ENCODE assay signal across 12 mouse cellular contexts in genomic region chr11:97666221-97666620, GRCm38 (mm10). TPM values are rescaled to one million over a fixed set of nuclear protein-coding genes. Genes with fewer than 3 reads are reported as not detected.
DNase-seq lines count a peak whose midpoint lies in the region; ATAC-seq and TF ChIP-seq lines count a peak whose summit lies in the region.
"Had no signal": no experiment of that assay in that cellular context is flagged by ENCODE, and none has a peak within 500 bp of the region (broad histone marks: within the 10 kb centered on the region; RNA-seq: fewer than 3 reads in every experiment).

No protein-coding gene starts in this region.

- DNase-seq in heart, postnatal 0 days (ENCODE audit: low spot score) = no peak
- DNase-seq in midbrain, postnatal 0 days (ENCODE audit: low spot score) = no peak
- no peak for DNase-seq in T-cell, adult 2 months (ENCODE audit: low spot score)
- DNase-seq in left cerebral cortex, postnatal 14 days (ENCODE audit: low spot score in 2 of 2) = no peak
- DNase-seq: adrenal gland, postnatal 25 days; cerebellum, adult 9-10 months had no signal

- H3K36me3 ChIP-seq in heart, postnatal 0 days (replicated peaks; ENCODE audit: control insufficient read depth, insufficient read depth, low read length) = peaks cover 41% of the 10 kb centered on the region
- H3K36me3 ChIP-seq in heart, embryonic 12.5 days = peaks cover 47% of the 10 kb centered on the region
- peaks cover 20% of the 10 kb centered on the region for H3K36me3 ChIP-seq in midbrain, postnatal 0 days (ENCODE audit: insufficient read depth, low read length)
- peaks cover 12% of the 10 kb centered on the region; the same call in 1 of the 2 replicates for H3K36me3 ChIP-seq in midbrain, embryonic 16.5 days (ENCODE audit: control insufficient read depth, insufficient read depth, low read length)

- peaks cover 22% of the 10 kb centered on the region for H3K4me1 ChIP-seq in heart, postnatal 0 days (ENCODE audit: control insufficient read depth, insufficient read depth)
- peaks cover 63% of the 10 kb centered on the region for H3K4me1 ChIP-seq in heart, embryonic 12.5 days (replicated peaks)
- peaks cover 3% of the 10 kb centered on the region; the same call in 1 of the 2 replicates for H3K4me1 ChIP-seq in midbrain, postnatal 0 days (ENCODE audit: insufficient read depth, low read length)
- peaks cover 24% of the 10 kb centered on the region for H3K4me1 ChIP-seq in midbrain, embryonic 16.5 days (ENCODE audit: control insufficient read depth, insufficient read depth, low read length)
- no peaks in the 10 kb centered on the region for H3K4me1 ChIP-seq in bone marrow, adult 2 months (ENCODE audit: control insufficient read depth, insufficient read depth, low read length)

- H3K9ac ChIP-seq in heart, postnatal 0 days (replicated peaks; ENCODE audit: low read depth, low read length) = no peak overlapping the region
- no peak overlapping the region for H3K9ac ChIP-seq in heart, embryonic 12.5 days
- no peak overlapping the region for H3K9ac ChIP-seq in midbrain, postnatal 0 days (replicated peaks; ENCODE audit: low read length, poor library complexity, severe bottlenecking)
- H3K9ac ChIP-seq in midbrain, embryonic 16.5 days (ENCODE audit: low read depth, low read length) = no peak overlapping the region
- H3K9ac ChIP-seq: embryonic facial prominence, embryonic 13.5 days; hindbrain, embryonic 14.5 days; stomach, embryonic 15.5 days had no signal

- ATAC-seq in heart, postnatal 0 days (ENCODE audit: insufficient read depth, low read depth) = no peak
- no peak for ATAC-seq in heart, embryonic 12.5 days (ENCODE audit: insufficient number of reproducible peaks, low FRiP score)
- no peak for ATAC-seq in midbrain, postnatal 0 days (ENCODE audit: low FRiP score)
- ATAC-seq in midbrain, embryonic 16.5 days = no peak

- no peak overlapping the region for H3K4me2 ChIP-seq in heart, postnatal 0 days (ENCODE audit: low read depth, low read length)
- H3K4me2 ChIP-seq in heart, embryonic 12.5 days = no peak overlapping the region
- no peak overlapping the region for H3K4me2 ChIP-seq in midbrain, postnatal 0 days (ENCODE audit: low read depth, low read length, poor library complexity, severe bottlenecking)
- no peak overlapping the region for H3K4me2 ChIP-seq in midbrain, embryonic 16.5 days (ENCODE audit: low read length)
- H3K4me2 ChIP-seq: embryonic facial prominence, embryonic 13.5 days; stomach, embryonic 15.5 days had no signal

- intact Hi-C loops in left cerebral cortex, postnatal 14 days (cut with DNase I) = no loop called here

- no peaks in the 10 kb centered on the region for H3K9me3 ChIP-seq in heart, postnatal 0 days (replicated peaks; ENCODE audit: control insufficient read depth, low read length)
- no peaks in the 10 kb centered on the region for H3K9me3 ChIP-seq in heart, embryonic 12.5 days (replicated peaks)
- no peaks in the 10 kb centered on the region for H3K9me3 ChIP-seq in midbrain, postnatal 0 days (ENCODE audit: low read length)
- H3K9me3 ChIP-seq in midbrain, embryonic 16.5 days (replicated peaks; ENCODE audit: control insufficient read depth, low read length, poor library complexity, severe bottlenecking) = no peaks in the 10 kb centered on the region
- H3K9me3 ChIP-seq: embryonic facial prominence, embryonic 13.5 days; stomach, embryonic 15.5 days had no signal

- H3K4me3 ChIP-seq in heart, postnatal 0 days (ENCODE audit: low read depth, low read length) = no peak overlapping the region
- no peak overlapping the region for H3K4me3 ChIP-seq in heart, embryonic 12.5 days
- no peak overlapping the region for H3K4me3 ChIP-seq in midbrain, postnatal 0 days (ENCODE audit: low read depth, low read length)
- H3K4me3 ChIP-seq in midbrain, embryonic 16.5 days (ENCODE audit: low read depth, low read length) = no peak overlapping the region
- H3K4me3 ChIP-seq in bone marrow, adult 2 months (replicated peaks; ENCODE audit: control insufficient read depth, low read depth, low read length) = no peak overlapping the region
- H3K4me3 ChIP-seq: stomach, embryonic 15.5 days had no signal

- TF ChIP-seq EP300 in heart, postnatal 0 days (IDR thresholded peaks at IDR 0.05; ENCODE audit: low read depth) = no peak

- 92% methylated on average over 7 of the region's 7 CpGs for WGBS in heart, postnatal 0 days
- 88% methylated on average over 7 of the region's 7 CpGs for WGBS in heart, embryonic 12.5 days
- whole genome bisulfite sequencing in midbrain, postnatal 0 days = 94% methylated on average over 7 of the region's 7 CpGs
- 91% methylated on average over 7 of the region's 7 CpGs for WGBS in midbrain, embryonic 16.5 days
- WGBS in bone marrow, adult 2 months = 83% methylated on average over 7 of the region's 7 CpGs

- no peak for TF ChIP-seq POLR2A in bone marrow, adult 2 months (IDR thresholded peaks at IDR 0.05; ENCODE audit: borderline replicate concordance, control insufficient read depth, low read depth, low read length)

- TF ChIP-seq CTCF in heart, postnatal 0 days (IDR thresholded peaks at IDR 0.05; ENCODE audit: low read depth) = peak; percentile 27
- TF ChIP-seq CTCF in midbrain, postnatal 0 days (IDR thresholded peaks at IDR 0.05) = peak; percentile 62
- TF ChIP-seq CTCF in bone marrow, adult 2 months (IDR thresholded peaks at IDR 0.05; ENCODE audit: control insufficient read depth, insufficient read depth, low read length) = 0 out of 2 replicates have a peak, but pooled peaks have one; percentile 7

- H3K27ac ChIP-seq in heart, postnatal 0 days (ENCODE audit: low read depth) = no peak overlapping the region
- H3K27ac ChIP-seq in heart, embryonic 12.5 days (ENCODE audit: poor library complexity, severe bottlenecking) = no peak overlapping the region
- no peak overlapping the region for H3K27ac ChIP-seq in midbrain, postnatal 0 days (ENCODE audit: low read depth, low read length)
- H3K27ac ChIP-seq in midbrain, embryonic 16.5 days (ENCODE audit: low read length) = no peak overlapping the region
- no peak overlapping the region for H3K27ac ChIP-seq in bone marrow, adult 2 months (ENCODE audit: control insufficient read depth, insufficient read depth, low read depth, low read length, poor library complexity)
- H3K27ac ChIP-seq: embryonic facial prominence, embryonic 13.5 days; hindbrain, embryonic 14.5 days; stomach, embryonic 15.5 days had no signal

- H3K27me3 ChIP-seq in heart, postnatal 0 days (ENCODE audit: control insufficient read depth, insufficient read depth, low read length) = no peaks in the 10 kb centered on the region
- H3K27me3 ChIP-seq in heart, embryonic 12.5 days (replicated peaks) = no peaks in the 10 kb centered on the region
- peaks cover 7% of the 10 kb centered on the region; the same call in 1 of the 2 replicates for H3K27me3 ChIP-seq in midbrain, postnatal 0 days (ENCODE audit: insufficient read depth, low read length)
- peaks cover 7% of the 10 kb centered on the region for H3K27me3 ChIP-seq in midbrain, embryonic 16.5 days (ENCODE audit: control insufficient read depth, insufficient read depth, low read depth, low read length)

RNA-seq across cellular contexts. Expression of gene Mllt6, which starts 3.0 kb away (rescaled TPM):
- 45.2 and 46.1 TPM in 2 replicates for total RNA-seq in heart, postnatal 0 days (2014; rRNA removed; ENCODE audit: low replicate concordance)
- polyA plus RNA-seq in heart, postnatal 0 days (2015; fragmentation: Nextera tagmentation; extraction: Ambion mirVana) = 1.6 and 1.7 TPM in 2 replicates
- 1.8 and 2.2 TPM in 2 replicates for polyA plus RNA-seq in heart, embryonic 12.5 days (2016; fragmentation: Nextera tagmentation; extraction: Ambion mirVana)
- total RNA-seq in midbrain, postnatal 0 days (2014; rRNA removed) = 43.9 and 52.8 TPM in 2 replicates
- polyA plus RNA-seq in midbrain, postnatal 0 days (2015; fragmentation: Nextera tagmentation; extraction: Ambion mirVana) = 1.5 and 1.7 TPM in 2 replicates
- polyA plus RNA-seq in midbrain, embryonic 16.5 days (2015; fragmentation: Nextera tagmentation; extraction: Ambion mirVana) = 3.3 and 3.5 TPM in 2 replicates
- polyA plus RNA-seq in bone marrow, adult 2 months (2011; ENCODE audit: insufficient read depth, insufficient read length, low replicate concordance, missing spikeins) = 13.0 and 23.7 TPM in 2 replicates
- total RNA-seq in left cerebral cortex, postnatal 14 days (2021) = 10 to 100 TPM; 79.8 to 80.1 TPM

RNA-seq across cellular contexts. Expression of gene Cisd3, which starts 19.4 kb away (rescaled TPM):
- 46.1 and 50.8 TPM in 2 replicates for total RNA-seq in heart, postnatal 0 days (2014; rRNA removed; ENCODE audit: low replicate concordance)
- 125 and 135 TPM in 2 replicates for polyA plus RNA-seq in heart, postnatal 0 days (2015; fragmentation: Nextera tagmentation; extraction: Ambion mirVana)
- 40.5 and 44.8 TPM in 2 replicates for polyA plus RNA-seq in heart, embryonic 12.5 days (2016; fragmentation: Nextera tagmentation; extraction: Ambion mirVana)
- total RNA-seq in midbrain, postnatal 0 days (2014; rRNA removed) = 13.3 and 27.0 TPM in 2 replicates
- polyA plus RNA-seq in midbrain, postnatal 0 days (2015; fragmentation: Nextera tagmentation; extraction: Ambion mirVana) = 41.5 and 45.1 TPM in 2 replicates
- 24.4 and 29.8 TPM in 2 replicates for polyA plus RNA-seq in midbrain, embryonic 16.5 days (2015; fragmentation: Nextera tagmentation; extraction: Ambion mirVana)
- 29.3 and 76.0 TPM in 2 replicates for polyA plus RNA-seq in bone marrow, adult 2 months (2011; ENCODE audit: insufficient read depth, insufficient read length, low replicate concordance, missing spikeins)
- 10 to 100 TPM; 36.7 to 38.9 TPM for total RNA-seq in left cerebral cortex, postnatal 14 days (2021)

RNA-seq across cellular contexts. Expression of gene Pcgf2, which starts 34.1 kb away (rescaled TPM):
- 1.1 and 3.6 TPM in 2 replicates for total RNA-seq in heart, postnatal 0 days (2014; rRNA removed; ENCODE audit: low replicate concordance)
- polyA plus RNA-seq in heart, postnatal 0 days (2015; fragmentation: Nextera tagmentation; extraction: Ambion mirVana) = 6.0 and 7.1 TPM in 2 replicates
- polyA plus RNA-seq in heart, embryonic 12.5 days (2016; fragmentation: Nextera tagmentation; extraction: Ambion mirVana) = 11.0 and 12.3 TPM in 2 replicates
- 16.0 and 19.6 TPM in 2 replicates for total RNA-seq in midbrain, postnatal 0 days (2014; rRNA removed)
- 14.2 and 16.7 TPM in 2 replicates for polyA plus RNA-seq in midbrain, postnatal 0 days (2015; fragmentation: Nextera tagmentation; extraction: Ambion mirVana)
- 18.2 and 19.1 TPM in 2 replicates for polyA plus RNA-seq in midbrain, embryonic 16.5 days (2015; fragmentation: Nextera tagmentation; extraction: Ambion mirVana)
- 7.0 and 10.7 TPM in 2 replicates for polyA plus RNA-seq in bone marrow, adult 2 months (2011; ENCODE audit: insufficient read depth, insufficient read length, low replicate concordance, missing spikeins)
- 10 to 100 TPM; 31.3 to 35.8 TPM for total RNA-seq in left cerebral cortex, postnatal 14 days (2021)

RNA-seq across cellular contexts. Expression of gene Epop, which starts 36.7 kb away (rescaled TPM):
- total RNA-seq in heart, postnatal 0 days (2014; rRNA removed; ENCODE audit: low replicate concordance) = 3.6 and 6.0 TPM in 2 replicates
- 0.15 and 0.32 TPM in 2 replicates for polyA plus RNA-seq in heart, postnatal 0 days (2015; fragmentation: Nextera tagmentation; extraction: Ambion mirVana)
- 2.0 and 2.5 TPM in 2 replicates for polyA plus RNA-seq in heart, embryonic 12.5 days (2016; fragmentation: Nextera tagmentation; extraction: Ambion mirVana)
- total RNA-seq in midbrain, postnatal 0 days (2014; rRNA removed) = 5.0 and 8.4 TPM in 2 replicates
- 1.5 and 1.6 TPM in 2 replicates for polyA plus RNA-seq in midbrain, postnatal 0 days (2015; fragmentation: Nextera tagmentation; extraction: Ambion mirVana)
- 1.2 and 1.3 TPM in 2 replicates for polyA plus RNA-seq in midbrain, embryonic 16.5 days (2015; fragmentation: Nextera tagmentation; extraction: Ambion mirVana)
- polyA plus RNA-seq in bone marrow, adult 2 months (2011; ENCODE audit: insufficient read depth, insufficient read length, low replicate concordance, missing spikeins) = 0.41 and 6.1 TPM in 2 replicates
- total RNA-seq in left cerebral cortex, postnatal 14 days (2021) = 10 to 100 TPM; 34.7 to 37.7 TPM

RNA-seq across cellular contexts. Expression of gene Psmb3, which starts 37.0 kb away (rescaled TPM):
- 486 and 592 TPM in 2 replicates for total RNA-seq in heart, postnatal 0 days (2014; rRNA removed; ENCODE audit: low replicate concordance)
- polyA plus RNA-seq in heart, postnatal 0 days (2015; fragmentation: Nextera tagmentation; extraction: Ambion mirVana) = 495 and 503 TPM in 2 replicates
- polyA plus RNA-seq in heart, embryonic 12.5 days (2016; fragmentation: Nextera tagmentation; extraction: Ambion mirVana) = 342 and 374 TPM in 2 replicates
- 386 and 449 TPM in 2 replicates for total RNA-seq in midbrain, postnatal 0 days (2014; rRNA removed)
- 473 and 491 TPM in 2 replicates for polyA plus RNA-seq in midbrain, postnatal 0 days (2015; fragmentation: Nextera tagmentation; extraction: Ambion mirVana)
- polyA plus RNA-seq in midbrain, embryonic 16.5 days (2015; fragmentation: Nextera tagmentation; extraction: Ambion mirVana) = 387 and 401 TPM in 2 replicates
- 138 and 152 TPM in 2 replicates for polyA plus RNA-seq in bone marrow, adult 2 months (2011; ENCODE audit: insufficient read depth, insufficient read length, low replicate concordance, missing spikeins)
- 100 to 1,000 TPM; 133 to 136 TPM for total RNA-seq in left cerebral cortex, postnatal 14 days (2021)

Comparison
In these comparisons a context has a peak if more than half of its experiments do, and no peak if none do; other contexts are left out.
1. CTCF ChIP-seq: peak in every context shown above with its lines; median percentile 62 in midbrain, postnatal 0 days; 27 in heart, postnatal 0 days; 7 in bone marrow, adult 2 months.